Mouse (Mus musculus) midbrain, postnatal 0 days (tissue): ENCODE results near the gene C77080. TPM values are rescaled to one million over a fixed set of nuclear protein-coding genes. Genes with fewer than 3 reads are reported as not detected.

ENCODE experiments used
- ATAC-seq: fragments of 200-750 bp; cut with Nextera tagmentation; 2 replicates; pipeline ENCODE4 v1.8.0; 2017; ENCODE audit warnings: moderate number of reproducible peaks, mild to moderate bottlenecking, moderate TSS enrichment, moderate library complexity; ENCODE audit not compliant: low FRiP score
- DNase-seq: peaks from one replicate; pipeline ENCODE4 v3.0.0-alpha.2; 2015; ENCODE audit warnings: low spot score
- H3K27ac ChIP-seq: fragments of 300-500 bp; sonication (generic); 2 replicates; pipeline ENCODE4 v1.5.1; 2014; ENCODE audit warnings: low read depth, mild to moderate bottlenecking, low read length, mixed read lengths
- H3K27me3 ChIP-seq: fragments of 300-500 bp; sonication (generic); 2 replicates; pipeline ENCODE4 v1.6.1; 2014; ENCODE audit warnings: low read length, control low read depth, mixed read lengths; ENCODE audit not compliant: insufficient read depth
- H3K36me3 ChIP-seq: fragments of 300-500 bp; sonication (generic); 2 replicates; pipeline ENCODE4 v1.6.1; 2014; ENCODE audit warnings: low read length, control low read depth, mixed read lengths; ENCODE audit not compliant: insufficient read depth
- H3K4me1 ChIP-seq: fragments of 300-500 bp; sonication (generic); 2 replicates; pipeline ENCODE4 v1.6.1; 2014; ENCODE audit warnings: mild to moderate bottlenecking, control low read depth, antibody characterized with exemption, low read length, mixed read lengths; ENCODE audit not compliant: insufficient read depth
- H3K4me2 ChIP-seq: fragments of 300-500 bp; sonication (generic); 2 replicates; pipeline ENCODE4 v1.6.1; 2014; ENCODE audit warnings: low read depth, mild to moderate bottlenecking, low read length, mixed read lengths; ENCODE audit not compliant: poor library complexity, severe bottlenecking
- H3K4me3 ChIP-seq: fragments of 300-500 bp; sonication (generic); 2 replicates; pipeline ENCODE4 v1.5.1; 2014; ENCODE audit warnings: low read depth, mild to moderate bottlenecking, low read length, moderate library complexity
- H3K9ac ChIP-seq: fragments of 300-500 bp; sonication (generic); replicated peaks from 2 replicates; pipeline ENCODE4 v1.6.1; 2014; ENCODE audit warnings: mild to moderate bottlenecking, low read length, moderate library complexity, mixed read lengths; ENCODE audit not compliant: poor library complexity, severe bottlenecking
- H3K9me3 ChIP-seq: fragments of 300-500 bp; sonication (generic); 2 replicates; pipeline ENCODE4 v1.6.1; 2016; ENCODE audit warnings: low read length, control low read depth
- CTCF ChIP-seq: IDR thresholded peaks from 2 replicates; pipeline ENCODE4 v1.5.1; 2016; ENCODE audit warnings: antibody characterized with exemption, mild to moderate bottlenecking
- WGBS: fragments of 180-500 bp; shearing (Covaris S2); extraction: QIAGEN DNeasy Blood & Tissue Kit; methylation state at CpG from one replicate; pipeline ENCODE4 v1.1.7; 2014; 5-methylcytosine and 5-hydroxymethylcytosine counted together
- microRNA-seq: library from miRNA; unstranded; fragments of <30 nt; microRNA quantifications from one replicate; pipeline ENCODE4, GENCODE M21; 2016; ENCODE audit warnings: borderline number of aligned reads
- polyA plus RNA-seq: library from polyadenylated mRNA; unstranded; fragments of >200 nt; fragmentation: Nextera tagmentation; extraction: Ambion mirVana; gene quantifications from 2 replicates; pipeline ENCODE4 v1.2.1, GENCODE M21; 2015
- total RNA-seq: library from RNA; depleted of rRNA; stranded (reverse); fragments of >200 nt; gene quantifications from 2 replicates; pipeline ENCODE4 v1.2.3, GENCODE M21; 2014; rRNA removed

Gene C77080
- total and polyA plus RNA-seq, 2 experiments from 2014 or later, result 5.2 to 25.6 TPM

DNA sequence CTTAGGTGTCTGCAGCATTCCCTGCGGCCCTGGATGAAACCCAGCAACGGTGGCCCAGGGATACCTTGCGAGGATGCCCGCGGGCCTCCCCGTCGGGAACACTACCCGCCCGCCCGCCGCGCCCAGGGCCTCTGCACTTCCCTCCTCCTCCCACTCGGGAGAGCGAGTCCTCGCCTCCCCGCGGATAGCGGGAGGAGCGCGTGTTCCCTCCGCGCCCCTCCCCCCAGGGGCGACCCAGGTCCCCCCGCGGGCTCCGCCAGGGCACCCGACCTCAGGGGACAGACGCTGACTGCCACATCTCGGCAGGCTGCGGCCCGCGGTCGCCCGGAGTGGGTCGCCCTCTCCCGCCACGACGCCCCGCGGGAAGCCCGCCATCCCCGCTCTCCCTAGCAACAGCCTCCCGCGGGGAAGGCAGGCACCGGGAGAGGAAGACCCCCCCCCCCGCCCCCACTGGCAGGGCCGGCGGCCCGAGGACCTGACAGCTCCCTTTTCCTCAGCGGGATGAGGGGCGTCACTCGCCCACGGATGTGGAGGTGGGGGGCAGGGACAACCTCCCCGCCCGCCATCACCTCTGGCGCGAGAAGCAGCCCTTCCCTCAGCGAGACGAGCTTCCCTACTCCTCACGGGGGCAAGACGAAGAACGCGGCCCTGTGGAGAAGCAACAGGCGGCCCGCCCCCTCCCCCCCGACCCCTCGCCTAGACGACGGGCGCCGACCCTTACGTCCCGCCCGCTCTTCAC is 72.2 kb downstream of the C77080 start:
- Histone ChIP-seq H3K9ac (peak overlapping the region; percentile 91), H3K4me1 (peaks cover 8% of the 10 kb centered on the region; the same call in 1 of the 2 replicates), H3K4me3 (peak overlapping the region; percentile 88), H3K27me3 (no peaks in the 10 kb centered on the region), H3K9me3 (no peaks in the 10 kb centered on the region), H3K27ac (peak overlapping the region; percentile 90), H3K4me2 (peak overlapping the region; percentile 73), H3K36me3 (no peaks in the 10 kb centered on the region)
- DNase-seq (peak; percentile 54), ATAC-seq (peak; percentile 76)
- WGBS, result under 1% methylated on average over 37 of the region's 74 CpGs
- 0 out of 2 replicates have a peak, but pooled peaks have one; percentile 0 for TF ChIP-seq CTCF

- Histone ChIP-seq H3K9me3 (no peaks in the 10 kb centered on the region), H3K36me3 (no peaks in the 10 kb centered on the region), H3K9ac (peak overlapping the region; percentile 91), H3K4me1 (peaks cover 8% of the 10 kb centered on the region; the same call in 1 of the 2 replicates), H3K4me3 (peak overlapping the region; percentile 88), H3K27ac (peak overlapping the region; percentile 90; the same call in 1 of the 2 replicates), H3K27me3 (no peaks in the 10 kb centered on the region), H3K4me2 (peak overlapping the region; percentile 73)
- DNase-seq (no peak), ATAC-seq (no peak)
- no peak for TF ChIP-seq CTCF
- WGBS, result 37% methylated on average over 5 of the region's 5 CpGs
Measured at GRCm38 (mm10) chr4:129188041-129188659, 73.1 kb downstream of the C77080 start.

GRCm38 (mm10) chr4:129179560-129179959 is 81.6 kb downstream of the C77080 start:
- WGBS, result 21% methylated on average over 1 of the region's 1 CpGs
- no peaks in the 10 kb centered on the region for H3K4me1 ChIP-seq
- ATAC-seq (no peak), DNase-seq (peak; percentile 46)
- no peak overlapping the region for H3K27ac ChIP-seq
- H3K36me3 ChIP-seq, result peaks cover 22% of the 10 kb centered on the region; the same call in 1 of the 2 replicates
- H3K4me2 ChIP-seq, result no peak overlapping the region
- H3K9ac ChIP-seq, result no peak overlapping the region
- no peaks in the 10 kb centered on the region for H3K27me3 ChIP-seq
- no peak overlapping the region for H3K4me3 ChIP-seq
- H3K9me3 ChIP-seq, result no peaks in the 10 kb centered on the region
- TF ChIP-seq CTCF, result peak; percentile 66

DNA sequence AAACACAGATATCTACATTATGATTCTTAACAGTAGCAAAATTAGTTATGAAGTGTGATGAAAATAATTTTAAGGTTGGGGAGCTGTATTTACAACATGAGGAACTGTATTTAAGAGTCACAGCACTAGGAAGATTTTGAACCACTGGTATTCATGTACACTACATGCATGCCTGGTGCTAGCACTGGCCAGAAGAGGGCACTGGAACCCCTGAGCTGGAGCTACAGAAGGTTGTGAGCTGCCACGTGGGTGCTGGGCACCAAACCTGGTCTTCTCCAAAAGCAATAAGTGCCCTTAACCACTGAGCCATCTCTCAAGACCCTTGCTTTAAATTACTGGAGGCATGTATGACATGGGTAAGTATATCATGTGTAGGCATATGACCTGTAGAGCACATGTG is 88.7 kb downstream of the C77080 start:
- H3K4me1 ChIP-seq, result no peaks in the 10 kb centered on the region
- ATAC-seq, result no peak
- TF ChIP-seq CTCF, result peak; percentile 40

More for the DNA sequence above, 88.7 kb downstream of the C77080 start:
- Histone ChIP-seq H3K27me3 (no peaks in the 10 kb centered on the region), H3K4me2 (no peak overlapping the region), H3K9ac (no peak overlapping the region), H3K27ac (no peak overlapping the region), H3K9me3 (no peaks in the 10 kb centered on the region), H3K36me3 (peaks cover 22% of the 10 kb centered on the region), H3K4me3 (no peak overlapping the region)
- WGBS, result 77% methylated on average over 1 of the region's 1 CpGs
- no peak for DNase-seq

Small RNA genes within 50 kb of the gene (microRNA-seq; reads per million reads assigned to microRNA genes)
- not detected for gene Gm22994

Other genes starting within 250 kb of the C77080 start
- 138 and 160 TPM in 2 replicates for gene Rnf19b, start 203.1 kb downstream of the C77080 start, total RNA-seq
- gene Rnf19b, start 203.1 kb downstream of the C77080 start, polyA plus RNA-seq, result 34.8 and 40.2 TPM in 2 replicates
- 0.99 TPM in 1 of 2 replicates, not detected in the other for gene Tmem54, start 155.9 kb downstream of the C77080 start, total RNA-seq
- gene Tmem54, start 155.9 kb downstream of the C77080 start, polyA plus RNA-seq, result 0.21 TPM in 1 of 2 replicates, not detected in the other
- gene Hpca, start 139.4 kb downstream of the C77080 start, total RNA-seq, result 282 and 292 TPM in 2 replicates
- 217 and 238 TPM in 2 replicates for gene Hpca, start 139.4 kb downstream of the C77080 start, polyA plus RNA-seq
- 22.5 and 36.3 TPM in 2 replicates for gene Fndc5, start 124.4 kb downstream of the C77080 start, total RNA-seq
- 14.6 and 16.1 TPM in 2 replicates for gene Fndc5, start 124.4 kb downstream of the C77080 start, polyA plus RNA-seq
- gene S100pbp, start 71.7 kb downstream of the C77080 start, total RNA-seq, result 49.6 and 59.5 TPM in 2 replicates
- gene S100pbp, start 71.7 kb downstream of the C77080 start, polyA plus RNA-seq, result 20.7 and 24.2 TPM in 2 replicates
- gene Yars, start 71.6 kb downstream of the C77080 start, total RNA-seq, result 66.8 and 81.9 TPM in 2 replicates
- gene Yars, start 71.6 kb downstream of the C77080 start, polyA plus RNA-seq, result 107 and 111 TPM in 2 replicates
- gene Sync, start 26.2 kb upstream of the C77080 start, total RNA-seq, result 2.1 and 2.6 TPM in 2 replicates
- 1.1 and 1.3 TPM in 2 replicates for gene Sync, start 26.2 kb upstream of the C77080 start, polyA plus RNA-seq
- gene Rbbp4, start 74.0 kb upstream of the C77080 start, total RNA-seq, result 79.2 and 82.4 TPM in 2 replicates
- 187 and 198 TPM in 2 replicates for gene Rbbp4, start 74.0 kb upstream of the C77080 start, polyA plus RNA-seq
- 2.9 and 4.1 TPM in 2 replicates for gene Zbtb8os, start 74.3 kb upstream of the C77080 start, total RNA-seq
- gene Zbtb8os, start 74.3 kb upstream of the C77080 start, polyA plus RNA-seq, result 15.6 and 20.6 TPM in 2 replicates
- gene Zbtb8a, start 116.7 kb upstream of the C77080 start, total RNA-seq, result 22.9 and 25.2 TPM in 2 replicates
- gene Zbtb8a, start 116.7 kb upstream of the C77080 start, polyA plus RNA-seq, result 15.5 and 15.8 TPM in 2 replicates
- gene Zbtb8b, start 179.4 kb upstream of the C77080 start, total RNA-seq, result 14.3 and 15.1 TPM in 2 replicates
- 14.5 and 15.9 TPM in 2 replicates for gene Zbtb8b, start 179.4 kb upstream of the C77080 start, polyA plus RNA-seq
- 53.7 and 58.9 TPM in 2 replicates for gene Bsdc1, start 200.2 kb upstream of the C77080 start, total RNA-seq
- gene Bsdc1, start 200.2 kb upstream of the C77080 start, polyA plus RNA-seq, result 27.0 and 27.1 TPM in 2 replicates
- gene Tssk3, start 229.6 kb upstream of the C77080 start, total RNA-seq, result 0.16 and 2.5 TPM in 2 replicates
- gene Tssk3, start 229.6 kb upstream of the C77080 start, polyA plus RNA-seq, result 1.7 and 1.8 TPM in 2 replicates
- gene Fam229a, start 229.8 kb upstream of the C77080 start, total RNA-seq, result 2.2 TPM in 1 of 2 replicates, not detected in the other
- gene Fam229a, start 229.8 kb upstream of the C77080 start, polyA plus RNA-seq, result 4.3 and 5.4 TPM in 2 replicates